Mouse (Mus musculus): ENCODE measurements at regions not wholly inside any gene's neighbourhood (a gene's known extent, or its start where the extent isn't known, plus 50 kb on each side); places are given as distances from the start of the nearest gene placed in this dataset.
A peak's percentile ranks its signal among the peaks of the same experiment; 100 is the strongest.

DNA sequence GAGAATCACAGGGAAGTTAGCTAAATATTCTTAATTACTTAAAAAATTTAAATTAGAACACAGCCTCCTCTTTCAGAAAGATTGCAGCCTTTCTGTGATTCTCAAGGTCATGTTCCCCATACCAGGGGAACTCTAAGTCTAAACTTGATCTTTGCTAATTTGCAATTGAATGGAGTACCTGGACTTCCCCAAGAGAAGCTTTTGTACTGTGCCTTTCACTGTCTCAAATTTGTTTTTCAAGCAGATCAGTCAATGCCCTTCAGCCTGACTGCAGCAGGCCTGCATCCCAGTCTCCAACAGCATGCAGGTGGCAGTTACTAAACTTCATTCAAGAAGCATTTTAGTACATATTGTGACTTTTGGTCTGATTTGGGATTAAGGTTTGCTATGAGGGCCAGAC lies 611.8 kb downstream of the Snca start:
- DNase-seq (ENCODE audit: low spot score), result no peak
- H3K4me1 ChIP-seq (replicated peaks), result no peaks in the 10 kb centered on the region
- no peaks in the 10 kb centered on the region for H3K27me3 ChIP-seq (ENCODE audit: insufficient read depth, poor library complexity, severe bottlenecking)
- H3K4me3 ChIP-seq, result no peak overlapping the region
- no peaks in the 10 kb centered on the region for H3K9me3 ChIP-seq
- H3K36me3 ChIP-seq, result no peaks in the 10 kb centered on the region
- H3K27ac ChIP-seq, result no peak overlapping the region

- Histone ChIP-seq H3K4me3 (no peak overlapping the region), H3K27me3 (ENCODE audit: insufficient read depth, poor library complexity, severe bottlenecking) (no peaks in the 10 kb centered on the region), H3K4me1 (replicated peaks) (no peaks in the 10 kb centered on the region), H3K27ac (no peak overlapping the region), H3K9me3 (peaks cover 25% of the 10 kb centered on the region), H3K36me3 (no peaks in the 10 kb centered on the region)
- peak; percentile 49 for DNase-seq (ENCODE audit: low spot score)
- WGBS, result 77% methylated on average over 10 of the region's 10 CpGs
Measured at GRCm38 (mm10) chr6:60201548-60201947, 628.1 kb downstream of the Snca start.
